Mouse (Mus musculus) layer of hippocampus, postnatal 36 days (tissue): ENCODE data around the gene Olfr1380. TPM values are rescaled to one million over a fixed set of nuclear protein-coding genes. Genes with fewer than 3 reads are reported as not detected.

ENCODE experiments used
- total RNA-seq, 2 experiments: library from RNA; stranded (reverse); gene quantifications; 2 replicates each; pipeline ENCODE4 v1.2.3; 2021

Olfr1380 gene
- total RNA-seq, 2 experiments from 2014 or later = not detected

Other genes with a start within 250 kb of the Olfr1380 start
- gene Olfr1391, start 234.1 kb upstream of the Olfr1380 start, total RNA-seq = not detected
- gene Olfr1390, start 221.7 kb upstream of the Olfr1380 start, total RNA-seq = not detected
- gene Olfr1389, start 133.8 kb upstream of the Olfr1380 start, total RNA-seq = not detected
- gene Olfr1388, start 120.3 kb upstream of the Olfr1380 start, total RNA-seq = under 1 TPM; 0.45 to 0.46 TPM
- gene Olfr1387, start 101.5 kb upstream of the Olfr1380 start, total RNA-seq = not detected
- not detected for gene Olfr1386, start 91.8 kb upstream of the Olfr1380 start, total RNA-seq
- not detected for gene Olfr1385, start 67.8 kb upstream of the Olfr1380 start, total RNA-seq
- gene Olfr1384, start 50.2 kb upstream of the Olfr1380 start, total RNA-seq = not detected
- gene Olfr1383, start 37.2 kb upstream of the Olfr1380 start, total RNA-seq = not detected
- not detected for gene Olfr1382, start 28.6 kb upstream of the Olfr1380 start, total RNA-seq
- not detected for gene Olfr1381, start 13.4 kb upstream of the Olfr1380 start, total RNA-seq
- 1 to 10 TPM; 1.8 to 2.4 TPM for gene Flt4, start 52.4 kb downstream of the Olfr1380 start, total RNA-seq
- gene Scgb3a1, start 106.7 kb downstream of the Olfr1380 start, total RNA-seq = not detected
- gene Cnot6, start 155.8 kb downstream of the Olfr1380 start, total RNA-seq = 10 to 100 TPM; 49.4 to 55.8 TPM
- gene Gfpt2, start 237.3 kb downstream of the Olfr1380 start, total RNA-seq = 1 to 10 TPM; 3.8 to 3.9 TPM